Mouse (Mus musculus) kidney, postnatal 25 days (tissue): ENCODE results near the gene C2.
A peak's percentile ranks its signal among the peaks of the same experiment; 100 is the strongest.
"Not testable (repeated sequence)": the region's sequence is repeated elsewhere in the genome, so short reads cannot be mapped to it uniquely, and the experiment has no call there.

ENCODE experiments used
- DNase-seq, 2 experiments: peaks; one replicate each; pipeline ENCODE4 v3.0.0; 2021; ENCODE audit warnings: mixed read lengths in 2 of 2

Gene C2

GRCm38 (mm10) chr17:34910982-34911381 is 12.9 kb upstream of the C2 start:
- DNase-seq, result peak; percentile 57 to 83

- DNase-seq, result no peak
Observed at GRCm38 (mm10) chr17:34902895-34903294, 4.8 kb upstream of the C2 start.

- DNase-seq, result not testable (repeated sequence)
Observed at GRCm38 (mm10) chr17:34901948-34902347, 3.9 kb upstream of the C2 start.

GRCm38 (mm10) chr17:34900826-34901225 is 2.8 kb upstream of the C2 start:
- DNase-seq, result not testable (repeated sequence)

- peak; percentile 48 to 67 for DNase-seq
Observed at GRCm38 (mm10) chr17:34899890-34900243, 1.8 kb upstream of the C2 start.

GRCm38 (mm10) chr17:34899053-34899889 is 1.2 kb upstream of the C2 start:
- DNase-seq, result peak; percentile 52 to 74

- no peak for DNase-seq
Observed at GRCm38 (mm10) chr17:34898706-34899052, 614 bp upstream of the C2 start.

- DNase-seq, result peak in 1 of 2 experiments; percentile 57
Observed at GRCm38 (mm10) chr17:34897373-34898159, 499 bp downstream of the C2 start.

GRCm38 (mm10) chr17:34896366-34896765 is 1.7 kb downstream of the C2 start:
- DNase-seq, result peak in 1 of 2 experiments; percentile 48

GRCm38 (mm10) chr17:34895724-34896123 is 2.3 kb downstream of the C2 start:
- peak in 1 of 2 experiments; percentile 42 for DNase-seq

GRCm38 (mm10) chr17:34894801-34895530 is 3.1 kb downstream of the C2 start:
- peak; percentile 62 to 69 for DNase-seq

GRCm38 (mm10) chr17:34894074-34894597 is 3.9 kb downstream of the C2 start:
- DNase-seq, result peak; percentile 95 to 97

GRCm38 (mm10) chr17:34893072-34893824 is 4.8 kb downstream of the C2 start:
- DNase-seq, result no peak

- no peak for DNase-seq
Observed at GRCm38 (mm10) chr17:34891377-34891776, 6.7 kb downstream of the C2 start.

- no peak for DNase-seq
Observed at GRCm38 (mm10) chr17:34890074-34890743, 7.9 kb downstream of the C2 start.

- no peak for DNase-seq
Observed at GRCm38 (mm10) chr17:34887942-34888341, 10.1 kb downstream of the C2 start.

GRCm38 (mm10) chr17:34885615-34886014 is 12.4 kb downstream of the C2 start:
- no peak for DNase-seq

- DNase-seq, result no peak
Observed at GRCm38 (mm10) chr17:34884704-34885103, 13.4 kb downstream of the C2 start.

- DNase-seq, result no peak
Observed at GRCm38 (mm10) chr17:34883332-34883731, 14.7 kb downstream of the C2 start.

- peak; percentile 41 to 68 for DNase-seq
Observed at GRCm38 (mm10) chr17:34881683-34882310, 16.3 kb downstream of the C2 start, which contains the start of gene Gm20547. Gene Gm20547, minus strand, starts transcription at chr17:34882042.

- no peak for DNase-seq
Observed at GRCm38 (mm10) chr17:34881166-34881565, 16.9 kb downstream of the C2 start.
